Mouse (Mus musculus) CD4-positive helper T cell, adult 2 months (primary cell): Measurements from ENCODE around the gene Zfp617.
"Not testable (repeated sequence)": the region's sequence is repeated elsewhere in the genome, so short reads cannot be mapped to it uniquely, and the experiment has no call there.

Experiments
- DNase-seq: peaks from one replicate; pipeline ENCODE4 v3.0.0-alpha.2; 2012; ENCODE audit warnings: low read depth, missing footprints, low spot score

Gene Zfp617

GRCm38 (mm10) chr8:71908309-71909261, at the start of gene Zfp617, which contains the start of gene Zfp882:
Gene Zfp617 (plus strand): TSS chr8:71908635.
Gene Zfp882 (plus strand): TSS chr8:71908608.
- DNase-seq = peak; percentile 85

- DNase-seq = not testable (repeated sequence)
These were observed 46.9 kb upstream of the Zfp617 start for GRCm38 (mm10) chr8:71861551-71861950.

- DNase-seq = not testable (repeated sequence)
These were observed 46.4 kb upstream of the Zfp617 start for GRCm38 (mm10) chr8:71862038-71862437.

- peak; percentile 77 for DNase-seq
These were observed 26.7 kb upstream of the Zfp617 start, which contains the start of gene Zfp709 for GRCm38 (mm10) chr8:71881618-71882274. Gene Zfp709 (plus strand): TSS chr8:71882019.

GRCm38 (mm10) chr8:71900666-71901065, 7.8 kb upstream of the Zfp617 start:
- not testable (repeated sequence) for DNase-seq

GRCm38 (mm10) chr8:71903084-71903483, 5.4 kb upstream of the Zfp617 start:
- not testable (repeated sequence) for DNase-seq

GRCm38 (mm10) chr8:71906809-71907208, 1.6 kb upstream of the Zfp617 start:
- DNase-seq = no peak

- DNase-seq = no peak
These were observed 607 bp upstream of the Zfp617 start for GRCm38 (mm10) chr8:71907798-71908257.

GRCm38 (mm10) chr8:71912286-71912685, 3.9 kb downstream of the Zfp617 start:
- DNase-seq = no peak

- DNase-seq = peak; percentile 94
These were observed 14.3 kb downstream of the Zfp617 start for GRCm38 (mm10) chr8:71922567-71923401.

GRCm38 (mm10) chr8:71925791-71926190, 17.4 kb downstream of the Zfp617 start:
- DNase-seq = no peak

- DNase-seq = no peak
These were observed 18.1 kb downstream of the Zfp617 start for GRCm38 (mm10) chr8:71926551-71926950.

- DNase-seq = no peak
These were observed 19.3 kb downstream of the Zfp617 start for GRCm38 (mm10) chr8:71927779-71928178.

- not testable (repeated sequence) for DNase-seq
These were observed 29.6 kb downstream of the Zfp617 start for GRCm38 (mm10) chr8:71938037-71938436.

GRCm38 (mm10) chr8:71940293-71941208, 32.1 kb downstream of the Zfp617 start:
- no peak for DNase-seq

GRCm38 (mm10) chr8:71941776-71942175, 33.3 kb downstream of the Zfp617 start:
- no peak for DNase-seq

GRCm38 (mm10) chr8:71948624-71949023, 40.2 kb downstream of the Zfp617 start:
- peak; percentile 47 for DNase-seq

GRCm38 (mm10) chr8:71950482-71951221, 42.2 kb downstream of the Zfp617 start, which contains the start of gene Zfp961:
Gene Zfp961 (plus strand): TSS chr8:71951038.
- DNase-seq = peak; percentile 99

GRCm38 (mm10) chr8:71951436-71952161, 43.2 kb downstream of the Zfp617 start:
- DNase-seq = peak; percentile 16
